21 mouse cellular contexts compared by ENCODE assay signal in genomic region chr13:28645881-28646280, GRCm38 (mm10).
A peak's percentile ranks its signal among the peaks of the same experiment; 100 is the strongest.
DNase-seq lines count a peak whose midpoint lies in the region; ATAC-seq and TF ChIP-seq lines count a peak whose summit lies in the region.
"Had no signal": no experiment of that assay in that cellular context is flagged by ENCODE, and none has a peak within 500 bp of the region (broad histone marks: within the 10 kb centered on the region; RNA-seq: fewer than 3 reads in every experiment).

No protein-coding gene starts in this region.

- H3K9me3 ChIP-seq in heart, embryonic 13.5 days = no peaks in the 10 kb centered on the region
- no peaks in the 10 kb centered on the region for H3K9me3 ChIP-seq in midbrain, postnatal 0 days (ENCODE audit: low read length)
- H3K9me3 ChIP-seq: embryonic facial prominence, embryonic 13.5 days; embryonic facial prominence, embryonic 15.5 days; forebrain, embryonic 10.5 days; forebrain, embryonic 12.5 days had no signal

- no peak for ATAC-seq in heart, embryonic 13.5 days (ENCODE audit: extremely low read depth, insufficient number of reproducible peaks, low FRiP score, low TSS enrichment)
- ATAC-seq in common myeloid progenitor, adult 5-6 weeks (replicated peaks; ENCODE audit: low read depth, poor library complexity, severe bottlenecking) = 0 out of 2 replicates have a peak, but pooled peaks have one; percentile 45
- ATAC-seq in midbrain, postnatal 0 days (ENCODE audit: low FRiP score) = no peak
- ATAC-seq: forebrain, embryonic 14.5 days; forebrain, embryonic 16.5 days had no signal

- WGBS in heart, embryonic 13.5 days = 51% methylated on average over 4 of the region's 4 CpGs
- 94% methylated on average over 4 of the region's 4 CpGs for WGBS in midbrain, postnatal 0 days

- H3K27me3 ChIP-seq in heart, embryonic 13.5 days (replicated peaks) = no peaks in the 10 kb centered on the region
- H3K27me3 ChIP-seq in midbrain, postnatal 0 days (ENCODE audit: insufficient read depth, low read length) = no peaks in the 10 kb centered on the region
- H3K27me3 ChIP-seq: embryonic facial prominence, embryonic 13.5 days; embryonic facial prominence, embryonic 15.5 days; forebrain, embryonic 12.5 days had no signal

- H3K9ac ChIP-seq in heart, embryonic 13.5 days = no peak overlapping the region
- H3K9ac ChIP-seq in midbrain, postnatal 0 days (replicated peaks; ENCODE audit: low read length, poor library complexity, severe bottlenecking) = no peak overlapping the region
- H3K9ac ChIP-seq: embryonic facial prominence, embryonic 13.5 days; embryonic facial prominence, embryonic 15.5 days; forebrain, embryonic 12.5 days had no signal

- TF ChIP-seq CTCF in midbrain, postnatal 0 days (IDR thresholded peaks at IDR 0.05) = no peak

- DNase-seq in heart, adult 18-20 months = no peak
- peak; percentile 10 for DNase-seq in adipocyte (ENCODE audit: low spot score)
- no peak for DNase-seq in midbrain, postnatal 0 days (ENCODE audit: low spot score)
- DNase-seq in right cerebral cortex, postnatal 25 days = no peak
- DNase-seq: adrenal gland, adult 8-10 months; adrenal gland, postnatal 14 days; adrenal gland, postnatal 36 days; cerebellum, adult 11-12 months; cerebellum, adult 2 months; cerebellum, adult 9-10 months; cerebellum, postnatal 25 days; embryo, embryonic 11 days had no signal

- H3K4me1 ChIP-seq in heart, embryonic 13.5 days = peaks cover 6% of the 10 kb centered on the region; the same call in 1 of the 2 replicates
- no peaks in the 10 kb centered on the region for H3K4me1 ChIP-seq in midbrain, postnatal 0 days (ENCODE audit: insufficient read depth, low read length)
- H3K4me1 ChIP-seq: forebrain, embryonic 12.5 days had no signal

- no peak overlapping the region for H3K4me2 ChIP-seq in heart, embryonic 13.5 days
- H3K4me2 ChIP-seq in midbrain, postnatal 0 days (ENCODE audit: low read depth, low read length, poor library complexity, severe bottlenecking) = no peak overlapping the region
- H3K4me2 ChIP-seq: embryonic facial prominence, embryonic 13.5 days; embryonic facial prominence, embryonic 15.5 days; forebrain, embryonic 12.5 days had no signal

- no peaks in the 10 kb centered on the region for H3K36me3 ChIP-seq in heart, embryonic 13.5 days
- H3K36me3 ChIP-seq in midbrain, postnatal 0 days (ENCODE audit: insufficient read depth, low read length) = no peaks in the 10 kb centered on the region
- H3K36me3 ChIP-seq: embryonic facial prominence, embryonic 15.5 days; forebrain, embryonic 12.5 days had no signal

- no peak overlapping the region for H3K4me3 ChIP-seq in heart, embryonic 13.5 days
- no peak overlapping the region for H3K4me3 ChIP-seq in midbrain, postnatal 0 days (ENCODE audit: low read depth, low read length)
- H3K4me3 ChIP-seq: embryonic facial prominence, embryonic 13.5 days; embryonic facial prominence, embryonic 15.5 days; erythroblast, embryonic 14.5 days; forebrain, embryonic 10.5 days; forebrain, embryonic 12.5 days had no signal

- 0 out of 2 replicates have a peak overlapping the region, but pooled peaks have one; percentile 6 for H3K27ac ChIP-seq in heart, embryonic 13.5 days (replicated peaks)
- no peak overlapping the region for H3K27ac ChIP-seq in midbrain, postnatal 0 days (ENCODE audit: low read depth, low read length)
- H3K27ac ChIP-seq: forebrain, embryonic 10.5 days; forebrain, embryonic 12.5 days had no signal
